Mouse (Mus musculus) ES-CJ7 (cell line): Measurements from ENCODE around the gene Fxr2.

Source experiments
- DNase-seq: peaks from one replicate; pipeline ENCODE4 v3.0.0; 2011; ENCODE audit warnings: low read depth, low spot score

The Fxr2 gene

GRCm38 (mm10) chr11:69656617-69657461, 24.0 kb downstream of the Fxr2 start:
- DNase-seq = peak; percentile 76

DNA sequence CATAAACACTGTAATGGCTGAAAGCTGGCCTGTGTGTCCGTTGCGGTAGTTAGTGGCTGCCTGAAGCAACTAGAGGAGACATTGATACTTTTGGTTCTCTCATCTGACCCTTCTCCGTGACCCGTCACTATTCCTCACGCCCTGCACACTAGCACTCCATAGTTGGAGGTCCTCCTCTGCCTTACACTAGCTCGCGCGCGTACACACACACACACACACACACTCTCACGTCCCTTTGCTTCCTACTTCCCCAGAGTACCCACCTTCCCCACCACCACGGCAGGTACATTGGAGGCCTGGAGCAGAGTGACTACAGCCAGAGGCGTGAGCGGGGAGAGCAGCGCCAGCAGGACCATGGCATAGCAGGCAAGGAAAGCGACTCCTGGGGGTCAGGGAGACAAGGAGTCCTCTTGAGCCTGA, 24.7 kb downstream of the Fxr2 start:
- no peak for DNase-seq

DNA sequence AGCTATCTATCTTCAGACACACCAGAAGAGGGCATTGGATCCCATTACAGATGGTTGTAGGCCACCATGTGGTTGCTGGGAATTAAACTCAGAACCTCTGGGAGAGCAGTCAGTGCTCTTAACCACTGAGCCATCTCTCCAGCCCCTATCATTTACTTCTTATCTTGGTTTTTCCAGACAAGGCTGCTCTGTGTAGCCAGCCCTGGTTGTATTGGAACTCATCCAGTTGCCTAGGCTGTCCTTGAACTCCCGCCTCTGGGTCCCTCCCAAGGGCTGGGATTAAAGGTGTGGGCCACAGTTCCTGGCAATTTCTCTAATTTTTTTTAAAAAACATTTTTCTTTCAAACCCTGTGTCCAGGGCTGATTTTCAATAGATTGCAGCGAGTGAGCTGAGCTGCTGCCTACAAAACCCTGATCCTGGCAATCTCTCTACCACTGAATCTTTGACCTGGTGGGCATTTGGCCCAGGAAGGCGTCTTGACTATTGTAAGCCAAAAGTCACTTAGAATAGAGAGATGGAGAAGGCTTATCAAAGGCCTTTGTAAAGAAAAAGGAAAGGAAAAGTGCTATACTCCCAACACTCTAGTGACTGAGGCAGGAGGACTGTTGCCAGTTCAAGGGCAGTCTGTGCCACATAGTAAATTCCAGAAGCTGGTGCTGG, 28.6 kb downstream of the Fxr2 start:
- no peak for DNase-seq

DNA sequence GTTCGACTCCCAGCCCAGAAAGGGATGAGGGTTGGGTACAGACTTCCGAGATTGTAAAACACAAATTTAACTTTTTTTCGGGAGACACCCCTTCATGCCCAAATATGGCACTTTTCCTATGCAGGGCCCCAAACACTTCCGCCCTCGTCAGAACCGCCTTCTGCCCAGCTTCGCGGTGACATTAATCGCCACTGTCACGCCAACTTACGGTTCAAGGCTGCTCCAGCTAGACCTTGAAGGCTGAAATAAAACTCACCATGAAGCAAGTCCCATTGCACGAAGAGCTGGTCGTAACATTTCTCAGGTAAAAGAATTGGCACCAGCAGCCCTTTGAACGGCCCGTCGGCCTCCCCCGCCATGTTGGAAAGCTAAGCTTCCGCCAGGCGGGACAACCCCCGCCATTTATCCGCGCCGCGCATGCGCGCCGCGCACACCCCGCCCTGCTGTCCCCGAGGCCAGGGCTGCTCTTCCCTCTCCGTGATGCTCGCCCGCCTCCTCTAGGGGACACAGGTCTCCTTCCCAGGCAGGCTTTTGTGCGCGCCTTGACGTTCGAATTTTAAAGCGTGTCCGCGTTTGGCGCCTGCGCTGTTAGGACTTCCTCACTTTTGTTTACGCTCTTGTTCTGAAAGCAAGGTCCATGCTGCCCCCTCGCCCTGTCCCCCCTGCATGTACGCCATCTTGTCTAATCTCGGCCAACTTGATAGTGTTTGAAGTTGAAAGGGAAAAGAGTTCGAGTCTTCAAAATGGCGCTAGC, 29.6 kb downstream of the Fxr2 start, which contains the start of gene Mpdu1:
Gene Mpdu1 (minus strand): TSS at position 430 of the 754 bp plus-strand sequence.
- DNase-seq = peak; percentile 98

GRCm38 (mm10) chr11:69662967-69663671, 30.3 kb downstream of the Fxr2 start:
- peak; percentile 34 for DNase-seq

DNA sequence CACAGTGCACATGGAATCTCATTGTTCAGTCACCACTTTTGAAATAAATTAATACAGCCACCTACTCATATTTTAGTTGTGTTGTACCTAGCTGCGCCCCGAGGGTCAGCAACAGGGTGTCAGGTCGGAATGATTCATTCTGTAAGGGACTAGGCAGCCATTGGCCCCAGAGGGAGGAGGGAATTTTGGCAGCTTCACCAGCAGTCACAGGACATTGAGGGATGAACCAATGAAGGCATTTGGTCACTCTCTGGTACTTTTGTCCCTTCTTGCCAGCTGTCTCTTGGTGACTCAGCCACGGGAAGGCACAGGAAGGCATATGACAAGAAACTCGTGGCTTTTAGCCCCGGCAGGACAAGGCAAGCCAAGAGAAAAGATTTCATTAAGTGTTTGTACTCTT, 31.0 kb downstream of the Fxr2 start:
- DNase-seq = no peak

- DNase-seq = no peak
Observed at GRCm38 (mm10) chr11:69664841-69665240, 32.1 kb downstream of the Fxr2 start.

GRCm38 (mm10) chr11:69665457-69665960, 32.7 kb downstream of the Fxr2 start:
- DNase-seq = no peak

DNA sequence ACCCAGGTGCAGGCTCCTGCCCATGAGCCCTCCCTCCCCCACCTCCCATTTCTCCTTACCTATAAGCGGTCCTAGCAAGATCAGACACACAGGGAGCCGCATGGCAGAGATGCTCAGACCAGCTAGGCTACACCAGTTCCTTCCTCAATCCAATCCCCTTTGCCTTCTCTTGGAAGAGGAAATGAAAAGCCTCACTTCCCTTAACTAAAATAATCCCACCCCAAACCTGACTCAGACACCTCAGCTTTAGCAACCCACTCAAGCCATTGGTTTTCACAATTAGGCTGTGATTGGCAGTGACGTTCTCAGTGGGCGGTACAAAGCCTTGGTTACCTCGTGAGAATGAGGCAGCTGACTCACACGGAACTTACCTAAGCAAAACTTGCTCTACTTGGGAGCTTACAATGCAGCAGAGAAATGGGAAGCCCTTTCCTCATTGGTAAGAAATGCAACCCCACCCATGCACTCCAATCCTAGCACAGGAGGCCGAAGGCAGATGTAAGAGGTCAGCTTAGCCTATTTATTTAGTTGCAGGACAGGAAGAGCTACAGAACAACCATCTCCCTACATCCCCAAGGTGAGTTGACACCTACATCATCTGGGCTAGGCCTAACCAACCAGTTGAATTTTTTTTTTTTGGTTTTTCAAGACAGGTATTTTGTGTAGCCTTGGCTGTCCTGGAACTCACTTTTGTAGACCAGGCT, 33.3 kb downstream of the Fxr2 start, which contains the start of gene Cd68:
Gene Cd68 (minus strand): TSS at position 193 of the 704 bp plus-strand sequence.
- peak; percentile 93 for DNase-seq

DNA sequence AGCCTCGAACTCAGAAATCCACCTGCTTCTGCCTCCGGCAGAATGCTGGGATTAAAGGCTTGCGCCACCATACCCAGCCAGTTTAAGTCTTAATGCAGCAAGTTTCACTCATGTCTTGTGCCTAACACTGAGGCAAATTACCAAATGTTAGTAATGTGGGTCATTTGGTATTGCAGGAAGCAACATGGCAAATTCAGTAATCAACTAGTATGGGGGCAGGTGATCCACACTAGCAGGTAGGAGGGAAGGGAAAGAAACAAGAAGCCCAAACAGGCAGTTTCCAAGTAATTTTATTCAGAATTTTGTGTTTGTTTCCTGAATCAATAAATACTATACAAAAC, 33.8 kb downstream of the Fxr2 start:
- DNase-seq = no peak

GRCm38 (mm10) chr11:69670786-69671725, 38.3 kb downstream of the Fxr2 start:
- peak; percentile 94 for DNase-seq

DNA sequence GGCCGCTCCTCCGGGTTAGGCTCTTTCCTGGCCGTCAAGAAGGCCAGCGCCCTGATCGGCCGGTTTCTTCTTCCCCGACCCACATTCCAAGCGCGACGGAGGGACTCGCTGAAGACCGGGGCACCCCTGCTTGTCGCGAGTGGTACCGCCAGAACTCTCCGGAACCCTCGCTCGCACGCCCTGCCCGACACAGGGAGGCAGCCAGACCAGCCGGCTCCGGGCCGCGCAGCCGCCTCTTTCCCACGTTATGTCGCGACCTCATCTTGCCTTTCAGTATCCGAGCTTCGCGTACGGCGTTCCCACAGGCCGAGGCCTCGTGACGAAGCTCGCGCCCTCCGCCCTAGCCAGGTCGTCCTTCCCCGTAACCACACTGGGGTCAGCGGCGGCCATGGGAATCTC, 38.9 kb downstream of the Fxr2 start:
- no peak for DNase-seq

- DNase-seq = peak; percentile 100
Observed at GRCm38 (mm10) chr11:69672211-69672706, 39.5 kb downstream of the Fxr2 start, which contains the start of gene Eif4a1. Gene Eif4a1, minus strand, starts transcription at chr11:69672423.

GRCm38 (mm10) chr11:69679144-69679543, 46.4 kb downstream of the Fxr2 start:
- no peak for DNase-seq

- no peak for DNase-seq
Observed at GRCm38 (mm10) chr11:69680136-69680855, 47.5 kb downstream of the Fxr2 start.

GRCm38 (mm10) chr11:69681314-69682208, 48.8 kb downstream of the Fxr2 start, which contains the start of gene Senp3:
Gene Senp3, minus strand, starts transcription at chr11:69682084.
- DNase-seq = peak; percentile 98

- no peak for DNase-seq
Observed at GRCm38 (mm10) chr11:69682209-69682839, 49.5 kb downstream of the Fxr2 start.
